Mouse (Mus musculus): ENCODE measurements at regions not wholly inside any gene's neighbourhood (a gene's known extent, or its start where the extent isn't known, plus 50 kb on each side); places are given as distances from the start of the nearest gene placed in this dataset.

DNA sequence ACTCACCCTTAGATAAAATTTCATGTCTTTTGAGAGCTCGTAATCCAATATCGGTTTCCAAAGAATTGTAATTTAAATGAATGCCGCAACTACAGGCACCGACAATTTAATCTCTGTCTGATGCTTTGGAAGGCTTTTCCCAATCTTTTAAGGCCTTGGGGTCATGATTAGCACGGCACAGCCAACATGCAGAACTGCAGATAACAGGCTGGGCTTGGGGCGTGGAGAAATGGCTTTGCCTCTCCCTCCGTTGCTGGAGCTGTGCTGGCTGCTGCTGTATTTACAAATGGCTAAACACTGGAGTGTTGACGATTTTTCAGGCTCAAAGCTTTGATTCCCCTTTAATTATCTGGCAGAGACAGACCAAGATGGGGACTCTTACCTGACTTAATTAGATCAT lies 101.3 kb upstream of the Mphosph6 start:
- TF ChIP-seq CTCF (IDR thresholded peaks at IDR 0.05; ENCODE audit: low read depth) (no peak), EP300 (IDR thresholded peaks at IDR 0.05; ENCODE audit: low read depth) (no peak)
